Mouse (Mus musculus) embryonic facial prominence, embryonic 13.5 days (tissue): ENCODE measurements at regions not wholly inside any gene's neighbourhood (a gene's known extent, or its start where the extent isn't known, plus 50 kb on each side); places are given as distances from the start of the nearest gene placed in this dataset.

Experiments used
- ATAC-seq: fragments of 200-750 bp; cut with Nextera tagmentation; 2 replicates; pipeline ENCODE4 v1.8.0; 2017; ENCODE audit warnings: low read depth; ENCODE audit not compliant: insufficient number of reproducible peaks, insufficient read depth, low FRiP score, low TSS enrichment
- H3K27ac ChIP-seq: fragments of 300-500 bp; sonication (generic); 2 replicates; pipeline ENCODE4 v1.5.1; 2015; ENCODE audit warnings: moderate library complexity, mild to moderate bottlenecking, inconsistent platforms
- H3K27me3 ChIP-seq: fragments of 300-500 bp; sonication (generic); 2 replicates; pipeline ENCODE4 v1.6.1; 2015; ENCODE audit warnings: mild to moderate bottlenecking, inconsistent platforms
- H3K36me3 ChIP-seq: fragments of 300-500 bp; sonication (generic); 2 replicates; pipeline ENCODE4 v1.6.1; 2015; ENCODE audit warnings: mild to moderate bottlenecking, inconsistent platforms
- H3K4me1 ChIP-seq: fragments of 300-500 bp; sonication (generic); 2 replicates; pipeline ENCODE4 v1.6.1; 2015; ENCODE audit warnings: inconsistent platforms
- H3K4me2 ChIP-seq: fragments of 300-500 bp; sonication (generic); 2 replicates; pipeline ENCODE4 v1.6.1; 2015; ENCODE audit warnings: moderate library complexity, mild to moderate bottlenecking, inconsistent platforms
- H3K4me3 ChIP-seq: fragments of 300-500 bp; sonication (generic); 2 replicates; pipeline ENCODE4 v1.5.1; 2015; ENCODE audit warnings: mild to moderate bottlenecking, inconsistent platforms
- H3K9ac ChIP-seq: fragments of 300-500 bp; sonication (generic); 2 replicates; pipeline ENCODE4 v1.6.1; 2015; ENCODE audit warnings: mild to moderate bottlenecking, inconsistent platforms
- H3K9me3 ChIP-seq: fragments of 300-500 bp; sonication (generic); 2 replicates; pipeline ENCODE4 v1.6.1; 2016; ENCODE audit warnings: inconsistent platforms
- WGBS: fragments of 180-500 bp; shearing (Covaris S2); methylation state at CpG from one replicate; pipeline ENCODE4 v1.1.7; 2015; ENCODE audit warnings: mixed read lengths; 5-methylcytosine and 5-hydroxymethylcytosine counted together

DNA sequence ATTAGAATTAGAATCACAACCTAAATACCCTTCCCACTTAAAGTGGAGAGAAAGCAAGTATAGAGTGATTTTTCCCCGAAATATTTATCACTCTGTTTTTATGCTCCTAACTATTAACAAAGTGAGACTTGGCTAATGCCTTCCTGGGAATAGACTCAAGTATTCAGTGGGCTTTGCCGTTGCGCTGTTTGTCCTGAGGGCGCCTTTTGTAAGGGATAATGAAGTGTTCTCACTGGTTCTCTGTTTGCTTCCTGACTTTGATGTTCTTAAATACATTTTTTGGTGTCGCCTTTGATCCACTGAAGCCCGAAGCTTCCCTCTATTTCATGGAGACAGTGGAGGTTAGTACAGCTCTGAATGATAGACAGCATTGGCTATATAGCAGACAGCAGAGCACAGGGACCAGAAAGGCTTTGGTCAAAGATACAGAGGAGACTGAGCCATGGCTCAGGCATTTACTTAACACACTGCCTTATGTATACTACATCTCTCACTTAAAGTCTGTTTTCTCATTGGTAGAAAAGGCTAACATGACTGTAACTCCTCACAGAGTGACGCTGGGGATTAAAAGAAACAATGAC, 63.0 kb upstream of the Stxbp6 start:
- Histone ChIP-seq H3K4me1 (no peaks in the 10 kb centered on the region), H3K27ac (no peak overlapping the region), H3K27me3 (no peaks in the 10 kb centered on the region), H3K4me3 (no peak overlapping the region), H3K36me3 (no peaks in the 10 kb centered on the region), H3K4me2 (no peak overlapping the region), H3K9ac (no peak overlapping the region), H3K9me3 (no peaks in the 10 kb centered on the region)
- no peak for ATAC-seq
- WGBS, result 36% methylated on average over 7 of the region's 7 CpGs

DNA sequence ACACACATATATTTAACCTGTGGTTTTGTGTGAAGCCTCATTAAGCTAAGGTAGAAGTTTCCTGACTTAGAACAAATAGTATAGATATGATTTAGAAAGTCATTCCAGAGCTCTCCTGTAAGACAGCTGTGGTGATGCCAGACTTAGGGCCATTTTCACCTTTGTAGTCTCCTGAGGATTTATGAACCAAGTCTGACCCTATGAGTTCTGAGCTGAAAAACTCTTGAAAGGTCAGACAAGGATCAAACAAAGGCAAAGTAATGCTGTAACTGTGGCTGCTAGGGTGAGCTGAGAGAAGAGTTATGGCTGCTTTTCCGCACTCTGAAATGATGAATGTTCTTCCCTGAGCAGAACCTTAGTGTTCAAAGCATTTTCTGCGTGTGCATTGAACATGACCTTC, 58.9 kb upstream of the Stxbp6 start:
- no peak for ATAC-seq
- H3K36me3 ChIP-seq, result no peaks in the 10 kb centered on the region
- no peak overlapping the region for H3K4me2 ChIP-seq
- no peak overlapping the region for H3K9ac ChIP-seq
- no peak overlapping the region for H3K27ac ChIP-seq
- H3K9me3 ChIP-seq, result no peaks in the 10 kb centered on the region
- WGBS, result 92% methylated on average over 2 of the region's 2 CpGs
- no peaks in the 10 kb centered on the region for H3K27me3 ChIP-seq
- no peak overlapping the region for H3K4me3 ChIP-seq
- no peaks in the 10 kb centered on the region for H3K4me1 ChIP-seq

DNA sequence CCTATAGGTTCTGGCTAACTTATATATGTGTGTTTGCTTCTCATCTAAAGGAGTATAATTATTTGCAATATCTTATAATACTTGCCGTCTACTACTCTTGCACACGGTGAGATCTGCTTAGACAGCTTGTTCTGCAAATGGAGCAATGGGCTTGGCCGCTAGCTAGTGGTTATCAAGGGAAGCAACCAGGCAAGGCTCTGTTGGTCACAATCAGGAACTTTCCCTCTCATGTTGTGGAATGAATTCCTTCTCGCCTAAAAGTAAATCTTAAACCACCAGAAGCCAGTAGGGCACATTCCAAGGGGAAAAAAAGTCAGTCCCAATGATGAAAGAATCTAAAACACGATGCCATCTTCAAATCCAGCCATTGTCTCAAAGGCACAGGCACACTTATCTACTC, 56.6 kb upstream of the Stxbp6 start:
- Histone ChIP-seq H3K9me3 (no peaks in the 10 kb centered on the region), H3K4me1 (no peaks in the 10 kb centered on the region), H3K36me3 (no peaks in the 10 kb centered on the region), H3K9ac (no peak overlapping the region), H3K27ac (no peak overlapping the region), H3K27me3 (no peaks in the 10 kb centered on the region), H3K4me2 (no peak overlapping the region), H3K4me3 (no peak overlapping the region)
- no peak for ATAC-seq
- WGBS, result 86% methylated on average over 5 of the region's 5 CpGs

DNA sequence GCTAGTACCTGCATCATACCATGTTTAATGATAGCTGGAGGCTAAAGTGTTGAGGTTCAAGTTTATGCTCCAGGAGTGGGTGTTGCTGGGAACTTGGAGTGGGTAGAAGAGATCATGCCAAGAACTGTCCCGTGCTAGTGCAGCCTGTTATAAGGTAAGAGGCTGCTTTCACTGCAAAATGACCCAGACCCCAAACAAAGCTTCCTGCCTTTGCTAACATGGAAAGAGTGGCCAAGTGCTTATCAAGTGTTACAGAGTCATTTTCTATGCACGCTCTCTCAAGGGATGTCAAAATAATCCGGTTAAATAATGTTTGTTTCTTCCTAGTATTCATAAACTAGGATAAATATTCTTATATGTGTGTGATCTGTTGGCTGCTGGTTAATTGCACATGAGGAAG, 51.4 kb upstream of the Stxbp6 start:
- no peak overlapping the region for H3K27ac ChIP-seq
- no peaks in the 10 kb centered on the region for H3K9me3 ChIP-seq
- no peak overlapping the region for H3K4me2 ChIP-seq
- no peak for ATAC-seq
- no peaks in the 10 kb centered on the region for H3K36me3 ChIP-seq
- no peak overlapping the region for H3K9ac ChIP-seq
- WGBS, result 82% methylated on average over 3 of the region's 3 CpGs
- H3K27me3 ChIP-seq, result no peaks in the 10 kb centered on the region
- H3K4me1 ChIP-seq, result no peaks in the 10 kb centered on the region
- H3K4me3 ChIP-seq, result no peak overlapping the region
